Mouse (Mus musculus) kidney, postnatal 10 days (tissue): ENCODE measurements around the gene Olfr403.
"Not testable (repeated sequence)": the region's sequence is repeated elsewhere in the genome, so short reads cannot be mapped to it uniquely, and the experiment has no call there.

Source experiments
- DNase-seq: peaks from one replicate; pipeline ENCODE4 v3.0.0; 2021; ENCODE audit warnings: mixed read lengths

Olfr403 gene

DNA sequence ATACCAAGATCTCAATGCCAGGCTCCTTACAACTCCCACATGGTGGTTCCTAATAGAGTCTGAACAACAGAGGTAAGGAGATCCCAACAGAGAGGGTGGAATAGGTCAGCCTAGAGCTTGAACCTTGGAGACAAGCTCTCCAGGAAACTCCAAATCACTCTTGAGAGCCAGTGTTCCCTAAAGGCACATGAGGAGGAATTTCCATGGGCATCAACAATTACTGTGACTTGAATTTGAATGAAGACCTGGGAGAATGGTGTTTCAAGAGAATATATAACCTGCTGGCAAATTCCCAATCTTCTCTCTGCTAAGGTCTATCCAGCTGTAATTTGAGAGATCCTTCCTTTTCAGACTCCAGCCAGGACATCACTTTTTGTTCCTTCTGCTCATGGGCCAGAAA, at the start of gene Olfr403:
TSS of gene Olfr403 (plus strand) at position 301 of the 400 bp plus-strand sequence.
- DNase-seq = no peak

DNA sequence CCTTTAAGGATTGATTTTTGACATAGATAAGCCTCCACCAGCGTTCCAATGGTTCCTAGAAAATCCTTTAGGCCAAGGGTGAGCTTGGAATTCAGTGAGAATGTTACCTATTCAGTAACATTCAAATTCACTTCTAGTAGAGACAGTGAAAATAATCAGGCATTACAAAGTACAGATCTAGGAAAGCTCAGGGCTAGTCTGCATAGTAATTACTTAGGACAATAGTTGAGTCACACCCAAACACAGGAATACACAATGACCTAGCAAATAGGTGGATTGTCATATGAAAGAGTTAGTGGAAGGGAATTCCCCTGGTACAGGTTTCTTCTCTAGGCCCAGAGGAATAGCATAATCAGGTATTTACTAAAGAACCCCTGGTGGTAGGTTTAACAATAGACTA, 46.0 kb upstream of the Olfr403 start:
- not testable (repeated sequence) for DNase-seq

DNA sequence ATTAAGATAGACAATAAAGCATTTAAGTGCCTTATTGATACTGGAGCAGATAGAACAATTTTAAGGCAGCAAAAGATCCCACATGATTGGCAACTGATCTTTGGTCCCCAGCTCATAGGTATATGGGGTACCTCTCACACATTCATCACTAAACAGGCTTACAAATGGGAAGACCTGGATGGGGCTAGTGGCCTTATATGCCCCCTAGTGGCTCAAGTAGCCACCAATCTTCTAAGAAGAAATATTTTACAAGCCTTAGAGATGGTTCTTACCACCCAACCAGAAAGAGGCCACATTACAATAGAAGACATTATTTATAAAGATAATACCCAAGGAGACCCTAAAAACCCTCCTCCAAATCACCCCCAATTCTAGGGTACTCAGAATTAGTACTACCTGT, 40.2 kb upstream of the Olfr403 start:
- DNase-seq = no peak

DNA sequence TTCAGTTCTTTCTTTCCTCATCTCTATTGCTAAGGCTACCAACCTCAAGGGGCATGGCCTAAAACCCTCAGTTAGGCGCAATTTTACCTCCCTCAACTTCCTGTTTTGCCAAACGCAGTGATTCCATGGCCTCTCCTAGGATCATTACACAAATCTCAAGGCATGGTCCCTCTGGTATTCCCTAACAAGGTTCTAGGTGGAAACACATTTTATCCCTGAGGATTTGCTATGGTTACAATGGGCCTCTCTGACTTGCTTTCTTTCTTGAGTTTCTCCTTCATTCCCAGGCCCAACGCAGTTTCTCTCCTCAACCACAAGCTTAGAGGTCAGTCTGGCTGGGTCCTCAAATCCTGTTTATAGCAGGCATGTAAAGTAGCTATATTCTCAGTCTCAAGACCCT, 32.8 kb upstream of the Olfr403 start, which contains the start of gene Olfr402:
TSS of gene Olfr402 (plus strand) at position 301 of the 400 bp plus-strand sequence.
- no peak for DNase-seq

DNA sequence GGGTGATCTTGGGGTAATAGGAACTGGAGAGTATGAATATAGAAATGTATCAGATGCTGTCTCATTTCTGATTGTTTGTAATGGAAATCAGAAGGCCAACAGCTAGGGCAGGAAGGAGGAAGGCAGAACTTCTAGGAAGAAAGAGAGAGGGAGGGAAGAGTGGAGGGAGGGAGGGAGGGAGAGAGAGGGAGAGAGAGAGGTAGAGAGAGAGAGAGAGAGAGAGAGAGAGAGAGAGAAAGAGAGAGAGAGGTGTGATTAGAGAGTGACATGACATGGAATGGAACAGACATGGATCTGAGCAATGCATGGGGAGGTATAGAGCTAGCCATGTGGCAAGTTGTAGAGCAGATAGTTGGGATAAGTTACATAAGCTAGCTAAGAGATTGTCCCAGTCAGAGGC, 17.3 kb upstream of the Olfr403 start:
- DNase-seq = no peak

DNA sequence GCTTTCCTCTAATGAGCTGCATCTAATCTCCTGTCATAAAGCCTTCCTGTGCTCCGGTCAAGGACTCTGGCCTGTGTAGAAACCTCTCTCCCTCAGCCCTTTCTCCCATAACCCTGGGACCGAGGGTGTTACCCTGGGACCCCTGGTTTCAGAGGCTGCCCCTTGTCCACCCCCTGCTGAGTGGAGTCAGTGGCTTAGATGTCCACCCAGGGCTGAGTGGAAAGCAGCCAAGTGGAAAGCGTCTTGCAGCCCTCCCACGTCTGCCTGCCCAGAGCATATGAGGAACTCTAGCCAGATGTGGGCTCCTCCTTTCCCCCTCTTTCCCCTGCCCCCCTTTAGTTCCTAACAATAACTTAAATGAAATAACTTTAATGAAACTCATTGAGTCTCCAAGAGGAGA, 2.9 kb upstream of the Olfr403 start:
- DNase-seq = peak; percentile 39

DNA sequence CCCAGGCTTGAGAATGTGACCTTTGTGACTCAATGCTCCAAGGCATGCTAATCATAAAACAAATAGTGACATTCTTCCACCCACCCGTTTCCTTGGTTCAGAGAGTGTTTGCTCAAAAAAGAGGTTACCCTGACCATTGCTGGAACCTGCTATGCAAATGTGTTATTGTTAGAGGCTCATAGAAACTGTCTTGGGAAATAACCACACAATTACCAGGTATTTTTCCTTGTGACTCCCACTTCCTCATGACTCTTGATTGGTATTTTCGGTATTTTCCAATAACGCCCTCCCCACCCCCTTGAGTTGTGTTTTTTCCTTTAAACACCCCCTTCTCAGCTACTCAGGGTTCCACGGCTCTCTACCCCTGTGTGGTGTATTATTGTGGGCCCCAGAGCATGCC, 2.3 kb upstream of the Olfr403 start:
- no peak for DNase-seq

DNA sequence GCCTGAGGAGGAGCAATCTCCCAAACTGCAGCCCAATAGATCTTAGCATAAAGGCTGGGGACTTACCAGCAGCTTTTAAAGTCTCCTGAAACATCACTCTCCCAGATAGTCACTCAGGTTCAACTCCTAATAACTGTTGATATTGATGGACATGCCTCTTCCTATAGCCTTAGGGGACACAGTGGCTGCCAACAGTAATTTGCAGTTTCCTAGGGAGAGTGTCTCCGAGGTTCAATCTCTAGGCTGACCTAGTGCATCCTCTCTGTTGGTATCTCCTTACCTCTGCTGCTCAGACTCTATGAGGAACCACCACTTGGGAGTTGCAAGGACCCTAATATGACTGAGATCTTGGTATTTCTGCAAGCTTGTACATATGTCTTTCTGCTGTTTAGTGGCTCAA, 25.2 kb downstream of the Olfr403 start, which contains the start of gene Olfr43:
TSS of gene Olfr43 (minus strand) at position 101 of the 400 bp plus-strand sequence.
- no peak for DNase-seq

DNA sequence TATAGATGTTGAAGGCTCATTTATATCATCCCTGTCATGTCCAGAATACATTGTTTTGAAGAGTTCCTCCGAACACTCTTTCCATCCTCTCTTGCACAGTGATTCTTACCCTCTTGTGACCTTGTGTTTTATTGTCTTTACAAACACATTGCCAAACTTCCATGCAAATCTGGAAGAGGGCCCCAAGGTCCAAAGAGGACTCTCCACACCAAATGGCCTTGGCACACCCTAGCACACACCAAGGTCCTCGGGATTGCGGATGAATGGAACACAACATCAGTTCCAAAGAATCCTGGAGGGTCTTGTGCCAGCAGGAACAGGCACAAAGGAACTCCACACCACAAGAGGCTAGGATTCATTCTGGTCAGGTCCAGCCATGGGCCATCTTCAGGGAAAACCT, 55.2 kb downstream of the Olfr403 start:
- no peak for DNase-seq
